Mouse (Mus musculus) common myeloid progenitor, adult 5-6 weeks (primary cell): ENCODE data around the gene Fcrlb. TPM values are rescaled to one million over a fixed set of nuclear protein-coding genes. Genes with fewer than 3 reads are reported as not detected.

Experiments used
- ATAC-seq: replicated peaks from 2 replicates; pipeline ENCODE4 v1.8.0; 2016; ENCODE audit warnings: low read depth, mild to moderate bottlenecking, moderate TSS enrichment, inconsistent platforms; ENCODE audit not compliant: poor library complexity, severe bottlenecking
- total RNA-seq: library from RNA; stranded (forward); fragments of 200-1000, 187-1606 nt; gene quantifications from 2 replicates; pipeline ENCODE4 v1.2.3, GENCODE M21; 2017

Fcrlb gene
- total RNA-seq, 1 experiment from 2014 or later, result not detected

- peak; percentile 31 for ATAC-seq
Observed at GRCm38 (mm10) chr1:170911907-170912660, 657 bp downstream of the Fcrlb start.

DNA sequence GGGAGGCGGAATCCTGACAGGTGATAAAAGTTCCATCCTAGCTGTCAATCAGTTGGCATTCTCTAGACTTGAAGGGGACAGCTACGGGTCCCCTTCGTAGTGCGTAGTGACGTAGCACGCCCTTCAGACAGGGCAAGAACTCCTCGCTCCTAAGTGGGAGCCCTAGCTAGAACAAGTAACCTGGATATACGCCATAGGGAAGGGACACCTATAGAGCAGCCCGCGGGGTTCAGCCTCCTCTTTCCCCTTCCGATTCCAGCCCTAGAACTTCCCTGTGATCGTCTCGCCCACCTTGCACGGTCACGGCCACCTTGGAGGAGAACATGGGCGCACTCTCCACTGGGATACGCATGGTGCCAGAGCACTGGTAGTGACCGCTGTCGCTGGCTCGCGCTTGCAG is 4.4 kb downstream of the Fcrlb start:
- ATAC-seq, result peak; percentile 38

- ATAC-seq, result peak; percentile 56
Observed at GRCm38 (mm10) chr1:170907456-170908191, 5.1 kb downstream of the Fcrlb start.

DNA sequence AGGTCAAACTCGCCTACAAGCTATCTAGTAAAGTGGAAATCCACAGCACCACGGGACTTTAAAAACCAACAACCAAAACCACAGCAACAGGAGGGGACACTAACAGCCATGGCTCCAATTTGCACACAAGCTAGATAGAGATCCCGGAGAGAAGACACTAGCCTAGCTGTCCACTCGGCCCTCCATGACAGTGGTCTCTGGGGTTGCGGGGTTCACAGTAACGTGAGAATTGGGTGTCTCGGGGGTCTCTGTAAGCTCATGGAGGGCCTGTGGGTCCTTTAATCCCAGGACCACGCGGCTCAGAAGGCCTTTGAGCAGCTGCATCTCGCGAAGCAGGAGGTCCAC is 5.7 kb downstream of the Fcrlb start:
- ATAC-seq, result no peak

DNA sequence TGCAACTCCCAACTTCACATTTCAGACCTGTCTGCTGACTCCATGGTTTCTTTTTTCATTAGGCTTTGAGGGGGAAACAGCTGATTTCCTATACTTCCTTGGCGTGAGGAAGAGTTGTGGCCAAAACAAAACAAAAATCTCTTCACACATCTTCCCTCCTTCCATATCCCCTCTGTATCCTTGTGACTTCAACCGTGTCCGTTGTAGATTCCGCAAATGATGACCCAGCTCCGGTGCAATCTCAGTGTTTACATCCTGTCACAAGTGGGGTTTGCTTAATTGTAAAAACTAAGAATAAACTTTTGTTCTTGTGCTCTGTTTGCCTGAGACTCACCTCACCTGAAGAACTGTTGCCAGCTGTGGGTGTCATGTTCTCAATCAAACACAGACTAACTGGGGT is 9.3 kb downstream of the Fcrlb start:
- no peak for ATAC-seq

DNA sequence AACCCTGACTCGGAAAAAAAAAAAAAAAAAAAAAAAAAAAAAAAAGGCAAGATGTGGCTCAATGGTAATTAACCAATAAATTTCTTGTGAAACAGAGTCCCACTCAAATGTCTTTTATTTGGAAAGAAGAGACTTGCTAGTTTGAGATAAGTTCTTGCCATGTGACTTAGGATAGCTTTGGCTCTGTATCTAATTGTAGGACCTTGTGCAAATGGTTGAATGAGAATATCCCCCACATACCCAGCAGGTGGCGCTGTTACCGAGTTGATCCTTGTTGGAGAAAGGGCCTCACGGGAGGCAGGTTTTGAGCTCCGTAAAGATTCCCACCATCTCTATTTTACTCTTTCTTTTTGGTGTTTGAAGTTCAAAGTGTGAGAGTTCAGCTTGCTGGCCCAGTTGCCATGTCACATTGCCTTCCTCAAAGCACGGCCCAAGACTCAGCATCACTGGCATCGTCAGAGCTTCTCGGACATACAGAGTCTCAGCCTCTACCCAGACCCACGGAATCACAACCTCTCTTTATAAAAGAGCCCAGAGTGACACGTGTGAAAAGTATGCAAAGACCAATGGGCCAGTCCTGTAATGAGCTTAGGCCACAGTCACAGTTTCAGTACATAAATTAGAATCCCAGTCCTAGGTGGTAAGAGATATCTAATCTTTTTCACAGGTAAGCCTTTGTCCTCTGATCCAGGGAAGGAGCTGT is 11.1 kb downstream of the Fcrlb start:
- ATAC-seq, result peak; percentile 83

- peak; percentile 27; the same call in 1 of the 2 replicates for ATAC-seq
Observed at GRCm38 (mm10) chr1:170900799-170901467, 11.8 kb downstream of the Fcrlb start.

DNA sequence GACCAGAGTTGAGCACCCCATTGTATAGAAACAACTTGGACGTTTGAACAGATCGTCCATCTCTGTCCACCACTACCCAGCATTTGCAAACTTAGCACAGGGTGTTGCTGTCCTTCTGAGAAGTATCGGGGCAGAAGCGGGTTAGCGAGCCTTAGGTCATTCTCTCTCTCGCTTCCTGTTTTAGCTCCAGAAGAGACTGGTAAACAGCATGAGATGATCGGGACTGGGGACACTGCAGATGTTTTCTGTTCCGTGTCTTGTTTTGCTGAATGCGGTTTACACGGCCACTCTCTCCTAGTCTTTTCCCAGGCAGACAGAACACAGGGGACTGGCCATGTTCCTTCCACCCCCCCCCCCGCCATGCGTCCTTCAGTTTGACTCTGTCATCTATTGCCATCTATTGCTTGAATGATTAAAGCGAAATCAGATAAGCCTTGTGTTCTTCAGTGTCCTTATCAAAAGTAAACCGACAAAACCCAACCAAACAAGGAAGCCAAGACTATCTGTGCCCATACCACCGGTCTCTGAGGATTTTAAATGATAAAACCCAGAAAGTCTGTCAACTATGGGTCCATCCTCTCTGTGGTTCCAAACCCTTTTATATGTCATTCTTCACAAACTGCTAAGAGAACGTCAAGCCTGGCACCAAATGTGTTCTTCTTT is 14.2 kb downstream of the Fcrlb start:
- ATAC-seq, result no peak

DNA sequence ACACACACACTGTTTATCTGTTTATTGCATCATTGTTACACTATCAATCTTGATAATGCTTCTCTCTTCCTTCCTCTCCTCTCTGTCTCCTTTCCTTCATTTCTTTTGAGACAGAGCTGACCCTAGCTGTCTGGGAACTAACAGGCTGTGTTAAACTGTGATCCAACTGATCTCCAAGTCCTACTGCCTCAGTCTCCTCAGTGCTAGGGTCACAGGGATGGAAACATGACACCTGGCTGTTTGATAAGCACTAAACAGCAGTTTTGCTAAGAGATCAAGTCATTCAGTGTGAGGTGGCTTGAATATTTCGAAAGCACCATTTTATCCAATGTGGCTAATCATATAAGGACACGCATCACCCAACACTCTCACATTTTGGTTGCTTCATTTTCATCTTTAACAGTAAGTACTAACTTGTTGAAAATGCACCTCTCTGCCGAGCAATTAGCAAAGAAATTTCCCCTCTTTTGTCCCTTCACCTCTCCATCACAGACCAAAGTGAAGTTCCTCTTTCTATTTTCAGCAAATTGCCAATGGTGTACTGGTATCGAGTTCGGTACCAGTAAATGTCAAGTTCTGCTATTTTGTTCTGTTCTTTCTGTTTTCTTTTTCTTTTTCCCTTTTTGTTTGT is 16.0 kb downstream of the Fcrlb start:
- ATAC-seq, result no peak

GRCm38 (mm10) chr1:170894603-170895602 is 17.8 kb downstream of the Fcrlb start:
- peak; percentile 64 for ATAC-seq

DNA sequence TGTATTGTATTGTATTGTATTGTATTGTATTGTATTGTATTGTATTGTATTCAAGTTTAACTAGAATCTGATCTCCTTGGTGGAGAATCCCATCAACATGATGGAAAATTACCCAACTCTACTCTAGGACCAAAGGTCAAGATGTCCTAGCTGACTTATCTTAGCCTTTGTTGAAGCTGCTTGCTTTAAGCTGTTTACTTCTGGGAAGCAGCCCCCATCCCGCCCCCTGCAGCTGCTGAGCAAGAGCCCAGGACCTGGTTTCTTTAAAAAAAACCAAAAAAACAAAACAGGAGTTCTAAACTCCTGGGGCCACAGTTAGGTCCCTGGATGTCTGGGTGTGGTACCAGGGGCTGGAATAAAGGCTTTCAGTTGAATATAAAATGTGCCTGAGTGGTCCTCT is 20.5 kb downstream of the Fcrlb start:
- no peak for ATAC-seq

GRCm38 (mm10) chr1:170891646-170892045 is 21.1 kb downstream of the Fcrlb start:
- no peak for ATAC-seq

GRCm38 (mm10) chr1:170889310-170889709 is 23.4 kb downstream of the Fcrlb start:
- no peak for ATAC-seq

DNA sequence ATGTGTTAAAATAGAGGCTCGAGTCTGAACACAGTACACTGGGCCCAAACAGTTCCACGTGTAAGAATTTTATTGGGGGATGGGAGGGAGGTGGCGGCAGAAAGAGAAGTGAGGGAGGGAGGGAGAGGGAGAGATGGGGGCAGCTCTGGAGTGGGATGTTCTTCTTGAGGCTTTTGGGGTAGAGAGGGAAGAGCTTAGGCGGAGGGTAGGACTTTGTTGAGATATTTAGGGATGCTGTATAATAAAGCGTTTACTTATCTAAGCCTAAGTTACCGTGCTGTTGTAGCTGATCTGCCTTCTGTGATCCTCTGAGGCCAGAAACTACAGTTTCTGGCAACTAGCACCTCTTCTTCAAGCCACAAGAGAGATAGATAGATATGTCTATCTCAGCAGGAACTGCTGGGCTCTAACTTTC is 26.7 kb downstream of the Fcrlb start:
- 0 out of 2 replicates have a peak, but pooled peaks have one; percentile 16 for ATAC-seq

GRCm38 (mm10) chr1:170884978-170885561 is 27.7 kb downstream of the Fcrlb start, which contains the start of the genes Gm26620 and Dusp12:
Gene Gm26620, plus strand, starts transcription at chr1:170885065.
Gene Dusp12, minus strand, starts transcription at chr1:170885540.
- ATAC-seq, result peak; percentile 99

DNA sequence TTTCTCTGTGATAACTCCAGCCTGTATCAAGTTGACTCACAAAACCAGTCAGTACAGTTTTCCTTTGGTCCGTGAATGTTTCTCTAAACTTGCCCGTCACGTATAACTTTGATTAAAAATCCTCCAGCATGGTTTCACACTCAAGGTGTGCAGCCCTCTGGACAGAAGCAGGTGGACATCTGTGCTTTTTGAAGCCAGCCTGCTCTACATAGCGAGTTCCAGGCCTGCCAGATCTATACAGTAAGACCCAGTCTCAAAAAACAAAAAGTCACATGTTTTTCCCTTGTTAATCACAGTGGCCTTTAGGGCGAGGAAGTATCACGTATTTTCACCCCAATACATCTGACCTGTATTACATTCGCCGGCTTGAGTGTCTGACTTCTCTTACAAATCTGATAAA is 28.4 kb downstream of the Fcrlb start:
- no peak for ATAC-seq

GRCm38 (mm10) chr1:170882915-170883485 is 29.7 kb downstream of the Fcrlb start:
- no peak for ATAC-seq
